37 mouse cellular contexts compared by ENCODE assay signal in genomic region chr2:101610861-101611260, GRCm38 (mm10). TPM values are rescaled to one million over a fixed set of nuclear protein-coding genes. Genes with fewer than 3 reads are reported as not detected.
"Had no signal": no experiment of that assay in that cellular context is flagged by ENCODE, and none has a peak within 500 bp of the region (broad histone marks: within the 10 kb centered on the region; RNA-seq: fewer than 3 reads in every experiment).

No protein-coding gene starts in this region.

- H3K27me3 ChIP-seq: embryonic facial prominence, embryonic 12.5 days; embryonic facial prominence, embryonic 13.5 days; embryonic facial prominence, embryonic 15.5 days; forebrain, embryonic 12.5 days; forebrain, embryonic 13.5 days; forebrain, embryonic 15.5 days had no signal

- H3K4me2 ChIP-seq: embryonic facial prominence, embryonic 12.5 days; embryonic facial prominence, embryonic 13.5 days; embryonic facial prominence, embryonic 15.5 days; forebrain, embryonic 12.5 days; forebrain, embryonic 13.5 days; forebrain, embryonic 15.5 days had no signal

- H3K9me3 ChIP-seq: embryonic facial prominence, embryonic 10.5 days; embryonic facial prominence, embryonic 12.5 days; embryonic facial prominence, embryonic 13.5 days; embryonic facial prominence, embryonic 15.5 days; forebrain, embryonic 10.5 days; forebrain, embryonic 12.5 days; forebrain, embryonic 13.5 days; forebrain, embryonic 15.5 days had no signal

- H3K4me3 ChIP-seq: embryonic facial prominence, embryonic 10.5 days; embryonic facial prominence, embryonic 12.5 days; embryonic facial prominence, embryonic 13.5 days; embryonic facial prominence, embryonic 15.5 days; erythroblast, embryonic 14.5 days; forebrain, embryonic 10.5 days; forebrain, embryonic 12.5 days; forebrain, embryonic 13.5 days; forebrain, embryonic 15.5 days; gastrocnemius, adult 2 months had no signal

- DNase-seq: cerebellum, adult 2 months; cerebellum, adult 8-10 months; cerebellum, adult 9-10 months; cerebellum, adult 9-11 months; cerebellum, postnatal 10 days; cerebellum, postnatal 14 days; cerebellum, postnatal 25 days; cerebellum, postnatal 36 days; embryo, embryonic 11 days; forebrain, postnatal 0 days; gastrocnemius, adult 2 months; gastrocnemius, postnatal 10 days; gastrocnemius, postnatal 14 days; gastrocnemius, postnatal 25 days; gastrocnemius, postnatal 36 days; heart, adult 11 months; heart, adult 18-20 months had no signal

- H3K9ac ChIP-seq: embryonic facial prominence, embryonic 12.5 days; embryonic facial prominence, embryonic 13.5 days; embryonic facial prominence, embryonic 15.5 days; forebrain, embryonic 12.5 days; forebrain, embryonic 13.5 days; forebrain, embryonic 15.5 days; forebrain, postnatal 0 days had no signal

- ATAC-seq: forebrain, embryonic 13.5 days; forebrain, embryonic 14.5 days; forebrain, embryonic 15.5 days; forebrain, embryonic 16.5 days; forebrain, postnatal 0 days had no signal

- H3K4me1 ChIP-seq: embryonic facial prominence, embryonic 10.5 days; embryonic facial prominence, embryonic 15.5 days had no signal

- H3K36me3 ChIP-seq: embryonic facial prominence, embryonic 10.5 days; embryonic facial prominence, embryonic 12.5 days; embryonic facial prominence, embryonic 15.5 days; forebrain, embryonic 10.5 days; forebrain, embryonic 12.5 days; forebrain, embryonic 15.5 days had no signal

- H3K27ac ChIP-seq: embryonic facial prominence, embryonic 10.5 days; embryonic facial prominence, embryonic 12.5 days; embryonic facial prominence, embryonic 13.5 days; embryonic facial prominence, embryonic 15.5 days; forebrain, embryonic 10.5 days; forebrain, embryonic 12.5 days; forebrain, embryonic 13.5 days; forebrain, embryonic 15.5 days; gastrocnemius, adult 2 months had no signal

RNA-seq across cellular contexts. Expression of gene Rag2, which starts 13.7 kb away (rescaled TPM):
- total RNA-seq: forebrain, postnatal 0 days; gastrocnemius, adult 18-20 months; gastrocnemius, adult 2 months; gastrocnemius, adult 8-10 months; gastrocnemius, postnatal 14 days; gastrocnemius, postnatal 25 days; gastrocnemius, postnatal 4 days; heart, adult 18-20 months had no signal
- polyA plus RNA-seq: cerebellum, adult 2 months; cortical plate, adult 2 months; embryonic facial prominence, embryonic 10.5 days; embryonic facial prominence, embryonic 11.5 days; embryonic facial prominence, embryonic 13.5 days; erythroblast, embryonic 14.5 days; forebrain, embryonic 10.5 days; forebrain, embryonic 11.5 days; forebrain, embryonic 12.5 days; forebrain, embryonic 13.5 days; forebrain, embryonic 15.5 days; forebrain, embryonic 16.5 days; forebrain, postnatal 0 days; frontal cortex, adult 2 months; gonadal fat pad, adult 2 months had no signal

RNA-seq across cellular contexts. Expression of gene Rag1, which starts 38.4 kb away (rescaled TPM):
- total RNA-seq: gastrocnemius, adult 18-20 months; gastrocnemius, adult 2 months; gastrocnemius, adult 8-10 months; granulocyte monocyte progenitor cell, adult 5-6 weeks; heart, adult 18-20 months had no signal
- polyA plus RNA-seq: erythroblast, embryonic 14.5 days; forebrain, embryonic 10.5 days had no signal
